Mouse (Mus musculus) ES-CJ7 (cell line): Measurements from ENCODE around the gene Il17re.

Experiments
- DNase-seq: peaks from one replicate; pipeline ENCODE4 v3.0.0; 2011; ENCODE audit warnings: low read depth, low spot score

The Il17re gene

GRCm38 (mm10) chr6:113457952-113458534 lies at the start of gene Il17re:
Gene Il17re (plus strand): TSS chr6:113458484.
- no peak for DNase-seq

- no peak for DNase-seq
Observed at GRCm38 (mm10) chr6:113410001-113410400, 48.3 kb upstream of the Il17re start.

GRCm38 (mm10) chr6:113416416-113416815 lies 41.9 kb upstream of the Il17re start:
- no peak for DNase-seq

- no peak for DNase-seq
Observed at GRCm38 (mm10) chr6:113418441-113419198, 39.7 kb upstream of the Il17re start.

- DNase-seq, result peak; percentile 100
Observed at GRCm38 (mm10) chr6:113419199-113419587, 39.1 kb upstream of the Il17re start, which contains the start of gene Rpusd3. Gene Rpusd3 (minus strand): TSS chr6:113419340.

- no peak for DNase-seq
Observed at GRCm38 (mm10) chr6:113423000-113423399, 35.3 kb upstream of the Il17re start.

- DNase-seq, result no peak
Observed at GRCm38 (mm10) chr6:113424187-113424586, 34.1 kb upstream of the Il17re start.

- DNase-seq, result no peak
Observed at GRCm38 (mm10) chr6:113426696-113427095, 31.6 kb upstream of the Il17re start.

- peak; percentile 93 for DNase-seq
Observed at GRCm38 (mm10) chr6:113427397-113427796, 30.9 kb upstream of the Il17re start.

GRCm38 (mm10) chr6:113428006-113428405 lies 30.3 kb upstream of the Il17re start:
- DNase-seq, result no peak

- no peak for DNase-seq
Observed at GRCm38 (mm10) chr6:113429965-113430364, 28.3 kb upstream of the Il17re start.

- no peak for DNase-seq
Observed at GRCm38 (mm10) chr6:113430846-113431245, 27.4 kb upstream of the Il17re start.

GRCm38 (mm10) chr6:113431801-113432200 lies 26.5 kb upstream of the Il17re start:
- DNase-seq, result no peak

- DNase-seq, result no peak
Observed at GRCm38 (mm10) chr6:113433661-113434060, 24.6 kb upstream of the Il17re start.

- DNase-seq, result no peak
Observed at GRCm38 (mm10) chr6:113434691-113435090, 23.6 kb upstream of the Il17re start.

- no peak for DNase-seq
Observed at GRCm38 (mm10) chr6:113435664-113436205, 22.5 kb upstream of the Il17re start, which contains the start of gene Cidec. Gene Cidec (minus strand): TSS chr6:113435760.

GRCm38 (mm10) chr6:113437135-113437534 lies 21.1 kb upstream of the Il17re start:
- DNase-seq, result no peak

- DNase-seq, result peak; percentile 34
Observed at GRCm38 (mm10) chr6:113438721-113439430, 19.4 kb upstream of the Il17re start.

- no peak for DNase-seq
Observed at GRCm38 (mm10) chr6:113440686-113441085, 17.6 kb upstream of the Il17re start.

GRCm38 (mm10) chr6:113441147-113441680 lies 17.1 kb upstream of the Il17re start:
- peak; percentile 93 for DNase-seq

GRCm38 (mm10) chr6:113442087-113442441 lies 16.2 kb upstream of the Il17re start:
- no peak for DNase-seq
